7 mouse cellular contexts compared by ENCODE assay signal in the genomic region with DNA sequence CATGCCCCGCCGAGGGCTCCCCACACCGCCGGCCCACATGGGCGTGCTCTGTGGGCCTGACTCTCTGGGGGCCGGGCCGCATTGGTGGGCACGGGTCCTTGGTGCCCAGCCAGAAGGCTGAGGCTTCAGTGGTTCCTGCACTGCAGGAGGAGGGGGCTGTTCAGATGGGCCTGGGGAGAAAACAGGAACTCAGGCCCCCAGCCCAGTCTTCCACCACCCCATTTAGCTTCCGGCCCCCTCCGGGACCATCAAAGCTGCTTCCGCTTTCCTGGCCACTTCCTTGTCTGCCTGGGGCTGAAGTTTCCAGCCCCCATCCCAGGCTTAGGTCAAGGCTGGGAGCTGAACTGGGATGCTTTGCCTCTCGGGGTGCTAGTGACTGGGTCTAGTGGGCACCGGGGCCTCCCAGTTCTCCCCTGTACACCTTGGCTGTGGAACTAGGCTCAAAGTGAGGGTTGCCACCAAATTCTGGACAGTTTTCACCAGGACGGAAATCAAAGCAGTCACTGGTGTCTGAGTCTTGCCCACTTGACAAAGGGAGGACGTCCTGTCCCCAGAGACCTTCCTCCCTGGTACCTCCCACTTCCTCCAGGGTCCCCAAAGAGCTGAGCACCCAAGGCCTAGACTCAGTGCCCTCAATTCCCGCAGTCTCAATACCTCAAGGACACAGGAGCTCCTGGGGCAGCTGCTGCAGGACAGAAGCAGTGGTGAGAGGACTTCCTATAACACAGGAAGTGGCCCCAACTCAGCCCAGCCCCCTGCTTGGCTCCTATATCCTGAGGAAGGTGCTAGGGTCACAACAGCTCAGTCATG. TPM values are rescaled to one million over a fixed set of nuclear protein-coding genes. Genes with fewer than 3 reads are reported as not detected.
DNase-seq lines count a peak whose midpoint lies in the region; ATAC-seq and TF ChIP-seq lines count a peak whose summit lies in the region.

No protein-coding gene starts in this region.

- WGBS in heart, embryonic 15.5 days: 67% methylated on average over 16 of the region's 16 CpGs

- H3K36me3 ChIP-seq in E14TG2a.4 (ENCODE audit: insufficient read depth, low read length): peaks cover 33% of the 10 kb centered on the region
- H3K36me3 ChIP-seq in heart, embryonic 15.5 days: peaks cover 20% of the 10 kb centered on the region

- peak overlapping the region; percentile 73 for H3K4me3 ChIP-seq in E14TG2a.4 (replicated peaks; ENCODE audit: low read length)
- H3K4me3 ChIP-seq in heart, embryonic 15.5 days: peak overlapping the region; percentile 36

- ATAC-seq in heart, embryonic 15.5 days (replicated peaks; ENCODE audit: insufficient number of reproducible peaks, insufficient read depth, low FRiP score, low read depth): no peak
- ATAC-seq in megakaryocyte, adult 5-6 weeks (ENCODE audit: poor library complexity, severe bottlenecking): peak; percentile 70

- peak overlapping the region; percentile 35; the same call in 1 of the 2 replicates for H3K9ac ChIP-seq in heart, embryonic 15.5 days

- peaks cover 35% of the 10 kb centered on the region for H3K27me3 ChIP-seq in E14TG2a.4 (ENCODE audit: insufficient read depth, low read length)
- peaks cover 1% of the 10 kb centered on the region for H3K27me3 ChIP-seq in heart, embryonic 15.5 days

- no peaks in the 10 kb centered on the region for H3K9me3 ChIP-seq in E14TG2a.4 (ENCODE audit: low read length)
- no peaks in the 10 kb centered on the region for H3K9me3 ChIP-seq in heart, embryonic 15.5 days (replicated peaks)

- no peak for TF ChIP-seq CTCF in E14TG2a.4 (conservative IDR thresholded peaks at IDR 0.05; ENCODE audit: low read length)

- peak overlapping the region; percentile 89 for H3K27ac ChIP-seq in heart, embryonic 15.5 days

- peak overlapping the region; percentile 56 for H3K4me2 ChIP-seq in heart, embryonic 15.5 days

- peaks cover 66% of the 10 kb centered on the region for H3K4me1 ChIP-seq in E14TG2a.4 (replicated peaks; ENCODE audit: low read depth, low read length)
- peaks cover 27% of the 10 kb centered on the region for H3K4me1 ChIP-seq in heart, embryonic 15.5 days (replicated peaks)

- DNase-seq in A20 (ENCODE audit: low read depth, low spot score): peak; percentile 61
- peak; percentile 47 to 76 for DNase-seq in kidney, postnatal 25 days
- DNase-seq in thymus, postnatal 14 days: peak; percentile 78
- no peak for DNase-seq in left cerebral cortex, adult 18-20 months (ENCODE audit: low spot score in 2 of 2)

RNA-seq across cellular contexts. Expression of gene Sipa1, which starts 2.4 kb away (rescaled TPM):
- polyA plus RNA-seq in heart, embryonic 15.5 days (2015; fragmentation: Nextera tagmentation; extraction: Ambion mirVana): 20.6 and 33.5 TPM in 2 replicates
- total RNA-seq in megakaryocyte, adult 5-6 weeks (2015): 50.8 and 65.8 TPM in 2 replicates
- 50.1 and 78.7 TPM in 2 replicates for total RNA-seq in megakaryocyte, adult 5-6 weeks (2017)
- 10 to 100 TPM; 11.5 to 13.3 TPM for total RNA-seq in left cerebral cortex, adult 18-20 months (2021)

RNA-seq across cellular contexts. Expression of gene Rela, which starts 23.9 kb away (rescaled TPM):
- polyA plus RNA-seq in heart, embryonic 15.5 days (2015; fragmentation: Nextera tagmentation; extraction: Ambion mirVana): 33.2 and 46.7 TPM in 2 replicates
- total RNA-seq in megakaryocyte, adult 5-6 weeks (2015): 51.9 and 56.6 TPM in 2 replicates
- total RNA-seq in megakaryocyte, adult 5-6 weeks (2017): 46.1 and 47.8 TPM in 2 replicates
- 10 to 100 TPM; 18.8 to 22.0 TPM for total RNA-seq in left cerebral cortex, adult 18-20 months (2021)

RNA-seq across cellular contexts. Expression of gene Map3k11, which starts 27.4 kb away (rescaled TPM):
- polyA plus RNA-seq in heart, embryonic 15.5 days (2015; fragmentation: Nextera tagmentation; extraction: Ambion mirVana): 23.7 and 29.6 TPM in 2 replicates
- 30.3 and 35.3 TPM in 2 replicates for total RNA-seq in megakaryocyte, adult 5-6 weeks (2015)
- total RNA-seq in megakaryocyte, adult 5-6 weeks (2017): 39.8 and 50.8 TPM in 2 replicates
- total RNA-seq in left cerebral cortex, adult 18-20 months (2021): 10 to 100 TPM; 18.8 to 22.4 TPM

RNA-seq across cellular contexts. Expression of gene Pcnx3, which starts 27.6 kb away (rescaled TPM):
- 8.9 and 14.2 TPM in 2 replicates for polyA plus RNA-seq in heart, embryonic 15.5 days (2015; fragmentation: Nextera tagmentation; extraction: Ambion mirVana)
- 25.9 and 33.1 TPM in 2 replicates for total RNA-seq in megakaryocyte, adult 5-6 weeks (2015)
- total RNA-seq in megakaryocyte, adult 5-6 weeks (2017): 19.3 and 19.6 TPM in 2 replicates
- total RNA-seq in left cerebral cortex, adult 18-20 months (2021): 10 to 100 TPM; 61.1 to 74.0 TPM

RNA-seq across cellular contexts. Expression of gene Kcnk7, which starts 43.0 kb away (rescaled TPM):
- 0.40 TPM in 1 of 2 replicates, not detected in the other for polyA plus RNA-seq in heart, embryonic 15.5 days (2015; fragmentation: Nextera tagmentation; extraction: Ambion mirVana)
- total RNA-seq in megakaryocyte, adult 5-6 weeks (2015): not detected in 2 replicates
- not detected in 2 replicates for total RNA-seq in megakaryocyte, adult 5-6 weeks (2017)
- total RNA-seq in left cerebral cortex, adult 18-20 months (2021): not detected

Comparison
In these comparisons a context has a peak if more than half of its experiments do, and no peak if none do; other contexts are left out.
1. DNase-seq: peak in A20 (single experiment), kidney, postnatal 25 days (2 of 2) and thymus, postnatal 14 days (single experiment); none in left cerebral cortex, adult 18-20 months (0 of 2).